Mouse (Mus musculus) megakaryocyte-erythroid progenitor cell, adult 5 weeks (primary cell): ENCODE measurements around the gene Uba3. TPM values are rescaled to one million over a fixed set of nuclear protein-coding genes. Genes with fewer than 3 reads are reported as not detected.

Experiments
- polyA plus RNA-seq: library from polyadenylated mRNA; stranded (reverse); fragments of >175 nt; gene quantifications from 2 replicates; pipeline ENCODE4 v1.2.3, GENCODE M21; 2012

The Uba3 gene
- 6.6 and 8.6 TPM in 2 replicates for polyA plus RNA-seq

GRCm38 (mm10) chr6:97205439-97205885 lies at the start of gene Uba3:
Gene Uba3, minus strand, starts transcription at chr6:97205647.

GRCm38 (mm10) chr6:97252711-97253221 lies 47.3 kb upstream of the Uba3 start, which contains the start of gene Lmod3:
Gene Lmod3, minus strand, starts transcription at chr6:97252759.

GRCm38 (mm10) chr6:97210191-97210961 lies 4.9 kb upstream of the Uba3 start, which contains the start of gene Arl6ip5:
Gene Arl6ip5, plus strand, starts transcription at chr6:97210689.

GRCm38 (mm10) chr6:97178491-97179366 lies 26.7 kb downstream of the Uba3 start, which contains the start of gene Tmf1:
Gene Tmf1, minus strand, starts transcription at chr6:97179122.

GRCm38 (mm10) chr6:97148383-97149251 lies 56.8 kb downstream of the Uba3 start, which contains the start of gene Eogt:
Gene Eogt, minus strand, starts transcription at chr6:97149182.

Other genes with a start within 250 kb of the Uba3 start
- not detected in 2 replicates for gene Fam19a4, start 145.2 kb downstream of the Uba3 start, polyA plus RNA-seq
- gene Eogt, start 56.5 kb downstream of the Uba3 start, polyA plus RNA-seq = 0.20 and 0.32 TPM in 2 replicates
- 6.6 and 8.3 TPM in 2 replicates for gene Tmf1, start 26.5 kb downstream of the Uba3 start, polyA plus RNA-seq
- 21.9 and 23.9 TPM in 2 replicates for gene Arl6ip5, start 5.0 kb upstream of the Uba3 start, polyA plus RNA-seq
- gene Lmod3, start 47.1 kb upstream of the Uba3 start, polyA plus RNA-seq = not detected in 2 replicates